Mouse (Mus musculus): ENCODE results near the gene Polr1c. TPM values are rescaled to one million over a fixed set of nuclear protein-coding genes. Genes with fewer than 3 reads are reported as not detected.

The Polr1c gene
- total RNA-seq (2021), result 10 to 100 TPM; 15.0 to 15.1 TPM
- long read RNA-seq, experiment 1, transcript Polr1c-201 (9 exons, 1,314 nt), result major isoform, 13 of 14 reads
- long read RNA-seq, experiment 1, partial matches to known transcripts, result 1 of 14 reads
- long read RNA-seq, experiment 1, other reads (novel, unspliced or antisense), result 0 of 14 reads
- long read RNA-seq, experiment 2, transcript Polr1c-201 (9 exons, 1,314 nt), result major isoform, 12 of 15 reads
- long read RNA-seq, experiment 2, partial matches to known transcripts, result 0 of 15 reads
- long read RNA-seq, experiment 2, other reads (novel, unspliced or antisense), result 3 of 15 reads

DNA sequence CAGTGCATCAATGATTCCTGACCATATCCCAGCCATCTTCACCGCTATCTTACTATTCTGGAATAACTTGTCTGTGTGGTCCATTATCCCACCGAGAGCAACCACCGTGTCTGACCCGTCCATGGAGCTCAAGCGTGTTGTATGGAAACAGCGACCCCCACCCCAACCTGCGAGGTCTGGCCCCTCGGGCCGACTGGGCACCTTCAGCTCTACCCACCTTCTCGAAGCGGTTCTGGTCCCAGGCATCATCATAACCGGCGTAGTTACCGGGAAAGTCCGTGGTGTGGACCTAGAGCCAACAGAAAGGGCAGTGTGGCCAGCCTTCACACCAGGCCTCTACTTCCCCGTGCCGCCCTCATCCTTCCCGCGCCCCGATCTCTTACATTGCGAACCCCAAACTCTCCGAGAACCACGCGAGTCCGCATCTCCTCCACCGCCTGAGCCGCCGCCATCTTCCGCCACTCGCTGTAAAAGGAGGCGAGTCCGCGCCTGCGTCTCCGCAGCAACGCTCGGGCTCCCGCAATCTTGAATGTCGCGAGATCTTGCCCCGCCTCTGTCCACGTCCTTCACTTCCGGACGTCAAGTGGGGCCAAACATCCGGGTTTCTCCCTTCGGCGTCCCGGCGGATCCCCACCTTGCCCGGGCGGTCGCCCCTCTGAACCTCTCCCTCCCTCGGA is at the start of gene Polr1c, which contains the start of gene Yipf3:
Polr1c (minus strand) TSS at position 543 of the 677 bp plus-strand sequence.
Yipf3 (plus strand) TSS at position 569 of the 677 bp plus-strand sequence.
- peak; percentile 97 for DNase-seq (ENCODE audit: low spot score)

DNA sequence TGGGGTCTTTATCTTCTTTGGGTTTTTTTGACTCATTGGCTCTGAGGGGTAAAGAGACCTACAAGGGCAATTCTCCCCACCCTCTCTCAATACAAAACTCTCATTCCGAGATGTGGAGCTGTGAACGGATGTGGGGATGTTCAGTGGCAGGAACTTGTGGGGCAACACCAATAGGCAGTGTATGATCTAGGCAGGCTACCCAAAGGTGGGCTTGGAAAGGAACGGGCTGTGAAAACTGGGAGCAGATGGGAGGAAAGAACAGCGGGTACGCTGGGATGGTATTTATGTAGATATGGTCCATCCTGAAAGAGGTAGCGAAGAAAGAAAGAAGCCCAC is 49.1 kb upstream of the Polr1c start:
- no peak for DNase-seq (ENCODE audit: low spot score)

GRCm38 (mm10) chr17:46296601-46297000 is 48.7 kb upstream of the Polr1c start:
- no peak for DNase-seq (ENCODE audit: low spot score)

DNA sequence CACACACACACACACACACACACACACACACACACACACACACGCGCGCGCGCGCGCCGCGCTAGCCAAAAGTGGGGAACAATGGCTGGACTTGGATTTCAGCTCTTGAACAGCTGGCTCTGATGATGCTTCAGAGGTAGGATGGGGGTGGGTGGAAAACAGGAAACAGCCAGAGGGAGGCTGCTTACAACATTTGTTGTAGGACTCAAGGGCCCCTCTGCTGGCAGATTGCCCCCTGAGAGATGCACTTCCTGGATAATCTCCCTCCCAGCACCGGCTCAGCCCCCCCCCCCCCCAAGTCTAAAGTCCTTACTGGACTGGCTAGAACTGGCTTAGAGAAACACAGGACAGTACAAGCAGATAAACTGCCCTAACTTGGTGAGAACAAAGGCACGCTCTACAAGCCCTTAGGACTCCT is 39.8 kb upstream of the Polr1c start:
- DNase-seq (ENCODE audit: low spot score), result no peak

DNA sequence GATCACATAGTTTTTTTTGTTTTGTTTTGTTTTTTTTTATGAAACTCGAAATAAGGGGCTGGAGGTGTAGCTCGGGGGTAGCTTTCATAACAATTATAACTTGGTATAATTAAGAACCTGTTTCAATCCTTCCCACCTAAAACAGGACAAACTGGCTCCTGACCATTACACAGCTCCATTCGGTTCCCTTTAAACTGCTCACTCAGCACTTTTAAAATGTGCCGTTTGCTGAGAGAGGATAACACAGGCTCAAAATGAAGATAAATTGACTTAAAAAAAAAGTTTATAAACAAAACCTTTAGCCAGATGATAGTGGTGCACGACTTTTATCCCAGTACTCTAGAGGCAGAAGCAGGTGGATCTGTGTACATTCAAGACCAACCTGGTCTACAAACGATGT is 37.6 kb upstream of the Polr1c start:
- DNase-seq (ENCODE audit: low spot score), result no peak

GRCm38 (mm10) chr17:46284653-46285052 is 36.8 kb upstream of the Polr1c start:
- DNase-seq (ENCODE audit: low spot score), result no peak

DNA sequence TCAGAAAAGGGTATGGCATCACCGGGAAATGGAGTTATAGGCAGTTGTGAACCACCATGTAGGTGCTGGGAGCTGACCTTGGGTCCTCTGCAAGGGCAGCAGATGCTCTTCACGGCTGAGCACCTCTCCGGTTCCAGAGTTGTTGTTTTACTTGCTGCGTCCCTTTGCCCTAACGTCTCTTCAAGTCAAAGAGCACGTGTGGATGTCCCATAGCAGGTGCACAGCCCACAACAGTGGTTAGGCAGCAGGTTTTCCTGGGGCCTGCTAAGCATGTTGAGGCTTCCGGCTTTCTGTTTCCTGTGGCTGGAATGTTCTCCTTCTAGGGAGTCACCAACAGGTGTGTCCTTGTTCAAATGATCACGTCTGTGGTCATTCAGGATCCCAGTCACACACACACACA is 36.1 kb upstream of the Polr1c start:
- no peak for DNase-seq (ENCODE audit: low spot score)

GRCm38 (mm10) chr17:46283140-46283539 is 35.3 kb upstream of the Polr1c start:
- no peak for DNase-seq (ENCODE audit: low spot score)

GRCm38 (mm10) chr17:46282483-46283123 is 34.7 kb upstream of the Polr1c start, which contains the start of gene Tjap1:
Gene Tjap1 (minus strand): TSS chr17:46283026.
- peak; percentile 78 for DNase-seq (ENCODE audit: low spot score)

GRCm38 (mm10) chr17:46278011-46278765 is 30.3 kb upstream of the Polr1c start:
- DNase-seq (ENCODE audit: low spot score), result no peak

DNA sequence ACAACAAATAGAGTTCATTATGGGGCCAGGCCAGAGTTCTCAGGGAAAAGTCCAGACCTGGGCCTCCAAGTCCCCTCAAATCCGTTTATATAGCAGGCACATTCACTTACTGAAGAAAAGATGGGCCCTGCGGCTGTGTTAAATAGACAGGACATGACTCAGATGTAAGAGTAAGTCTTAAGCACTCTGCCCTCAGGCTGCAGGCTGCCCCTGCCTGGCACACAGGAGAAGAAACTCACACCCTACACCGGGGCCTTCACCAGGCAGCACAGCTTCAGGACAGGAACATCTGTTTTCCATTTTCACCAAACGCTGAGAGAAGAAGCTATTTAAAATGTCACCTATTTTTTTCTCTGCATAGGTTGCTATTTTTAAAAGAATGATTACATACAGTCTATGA is 29.7 kb upstream of the Polr1c start:
- DNase-seq (ENCODE audit: low spot score), result peak; percentile 54

DNA sequence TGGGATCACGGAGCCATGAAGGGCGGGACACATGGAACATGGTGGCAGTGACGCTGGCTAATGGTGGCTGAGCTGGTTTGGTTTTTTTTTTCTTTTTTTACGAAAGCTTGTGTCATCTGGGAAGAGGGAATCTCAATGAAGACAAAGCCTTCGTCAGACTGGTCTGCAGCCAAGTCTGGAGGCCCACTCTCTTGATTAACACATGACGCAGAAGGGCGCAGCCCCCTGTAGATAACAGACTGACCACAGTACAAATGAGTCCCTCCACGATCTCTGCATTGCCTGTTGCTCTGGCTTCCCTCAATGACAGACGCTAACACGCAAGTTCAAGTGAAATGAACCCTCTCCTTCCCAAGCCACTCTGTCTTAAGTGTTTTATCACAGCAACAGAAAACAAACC is 27.7 kb upstream of the Polr1c start:
- DNase-seq (ENCODE audit: low spot score), result no peak

GRCm38 (mm10) chr17:46275034-46275433 is 27.2 kb upstream of the Polr1c start:
- DNase-seq (ENCODE audit: low spot score), result no peak

- DNase-seq (ENCODE audit: low spot score), result no peak
Measured at GRCm38 (mm10) chr17:46274465-46274864, 26.6 kb upstream of the Polr1c start.

GRCm38 (mm10) chr17:46273803-46274236 is 26.0 kb upstream of the Polr1c start:
- no peak for DNase-seq (ENCODE audit: low spot score)

- no peak for DNase-seq (ENCODE audit: low spot score)
Measured at GRCm38 (mm10) chr17:46272675-46273074, 24.8 kb upstream of the Polr1c start.

GRCm38 (mm10) chr17:46272058-46272457 is 24.2 kb upstream of the Polr1c start:
- no peak for DNase-seq (ENCODE audit: low spot score)

- DNase-seq (ENCODE audit: low spot score), result peak; percentile 67
Measured at GRCm38 (mm10) chr17:46269771-46270534, 22.1 kb upstream of the Polr1c start.

- DNase-seq (ENCODE audit: low spot score), result no peak
Measured at GRCm38 (mm10) chr17:46268026-46268720, 20.3 kb upstream of the Polr1c start.

- no peak for DNase-seq (ENCODE audit: low spot score)
Measured at GRCm38 (mm10) chr17:46267511-46267910, 19.7 kb upstream of the Polr1c start.

Measured in gastrocnemius, adult 18-20 months (tissue).